Mouse (Mus musculus) bone marrow macrophage, adult 2 months (primary cell): ENCODE data around the gene Trim8.

Source experiments
- CTCF ChIP-seq: IDR thresholded peaks from 2 replicates; pipeline ENCODE4 v1.5.1; 2012; ENCODE audit warnings: low read depth, mild to moderate bottlenecking, low read length, moderate library complexity
- POLR2A ChIP-seq: IDR thresholded peaks from 2 replicates; pipeline ENCODE4 v1.6.1; 2012; ENCODE audit warnings: mild to moderate bottlenecking, low read depth, low read length, borderline replicate concordance

DNA sequence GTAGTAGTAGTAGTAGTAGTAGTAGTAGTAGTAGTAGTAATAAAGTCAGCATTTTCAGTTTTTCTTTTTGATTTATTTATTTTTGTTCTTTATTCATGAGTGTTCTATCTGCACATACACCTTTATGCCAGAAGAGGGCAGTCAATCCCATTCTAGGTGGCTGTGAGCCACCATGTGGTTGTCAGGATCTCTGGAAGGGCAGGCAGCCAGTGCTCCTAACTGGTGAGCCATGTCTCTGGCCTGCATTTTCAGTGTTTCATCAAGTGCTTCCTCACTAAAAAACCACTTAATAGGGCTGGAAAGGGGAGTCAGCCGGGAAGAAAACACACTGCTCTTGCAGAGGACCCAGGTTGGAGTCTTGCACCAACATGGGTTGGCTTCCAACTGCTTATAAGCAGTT lies 60.6 kb downstream of the Trim8 start:
- TF ChIP-seq POLR2A, result no peak
- peak; percentile 43; the same call in 1 of the 2 replicates for TF ChIP-seq CTCF
